Mouse (Mus musculus) liver, embryonic 12.5 days (tissue): ENCODE measurements around the gene Elfn1. TPM values are rescaled to one million over a fixed set of nuclear protein-coding genes. Genes with fewer than 3 reads are reported as not detected.
A peak's percentile ranks its signal among the peaks of the same experiment; 100 is the strongest.

Source experiments
- ATAC-seq: fragments of 200-750 bp; cut with Nextera tagmentation; 2 replicates; pipeline ENCODE4 v1.8.0; 2017; ENCODE audit warnings: moderate number of reproducible peaks, mild to moderate bottlenecking, moderate library complexity
- H3K27ac ChIP-seq: fragments of 300-500 bp; sonication (generic); 2 replicates; pipeline ENCODE4 v1.5.1; 2016; ENCODE audit warnings: mild to moderate bottlenecking
- H3K27me3 ChIP-seq: fragments of 300-500 bp; sonication (generic); replicated peaks from 2 replicates; pipeline ENCODE4 v1.6.1; 2016; ENCODE audit warnings: mild to moderate bottlenecking, moderate library complexity
- H3K36me3 ChIP-seq: fragments of 300-500 bp; sonication (generic); 2 replicates; pipeline ENCODE4 v1.6.1; 2016; ENCODE audit warnings: mild to moderate bottlenecking, moderate library complexity
- H3K4me1 ChIP-seq: fragments of 300-500 bp; sonication (generic); 2 replicates; pipeline ENCODE4 v1.6.1; 2016
- H3K4me2 ChIP-seq: fragments of 300-500 bp; sonication (generic); 2 replicates; pipeline ENCODE4 v1.6.1; 2016; ENCODE audit warnings: mild to moderate bottlenecking, moderate library complexity
- H3K4me3 ChIP-seq: fragments of 300-500 bp; sonication (generic); 2 replicates; pipeline ENCODE4 v1.5.1; 2016; ENCODE audit warnings: mild to moderate bottlenecking, moderate library complexity
- H3K9ac ChIP-seq: fragments of 300-500 bp; sonication (generic); 2 replicates; pipeline ENCODE4 v1.6.1; 2016; ENCODE audit warnings: mild to moderate bottlenecking, moderate library complexity
- H3K9me3 ChIP-seq: fragments of 300-500 bp; sonication (generic); replicated peaks from 2 replicates; pipeline ENCODE4 v1.6.1; 2016; ENCODE audit warnings: mild to moderate bottlenecking, moderate library complexity
- WGBS: fragments of 180-500 bp; shearing (Covaris S2); methylation state at CpG from one replicate; pipeline ENCODE4 v1.1.7; 2016; ENCODE audit not compliant: insufficient replicate concordance; 5-methylcytosine and 5-hydroxymethylcytosine counted together
- polyA plus RNA-seq: library from polyadenylated mRNA; unstranded; fragments of >200 nt; fragmentation: Nextera tagmentation; extraction: Ambion mirVana; gene quantifications from 2 replicates; pipeline ENCODE4 v1.2.1, GENCODE M21; 2016

Elfn1 gene
- polyA plus RNA-seq, 1 experiment from 2014 or later, result 0.14 TPM

DNA sequence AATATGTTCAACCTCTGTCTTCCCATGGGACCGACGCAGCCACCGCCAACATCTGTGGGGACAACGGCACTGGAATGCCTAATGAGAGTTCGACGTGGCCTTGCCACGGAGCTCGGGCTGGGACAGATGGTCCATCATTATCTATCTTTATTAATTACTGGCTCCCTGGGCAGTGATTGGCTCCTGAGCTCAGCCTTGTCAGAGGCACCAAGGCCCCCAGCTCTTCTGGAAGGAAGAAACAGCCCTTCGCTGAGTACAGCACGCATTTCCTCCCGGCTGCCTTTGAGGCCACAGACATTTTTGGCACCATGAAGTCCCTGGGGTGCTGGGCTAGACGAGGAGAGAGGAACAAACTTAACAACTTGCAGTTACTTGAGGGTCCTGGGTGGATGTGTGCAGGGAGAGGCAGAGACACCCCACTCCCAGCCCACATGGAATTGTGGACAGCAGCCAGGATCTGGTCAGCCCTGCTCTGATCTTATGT lies 13.7 kb upstream of the Elfn1 start:
- ATAC-seq, result no peak
- Histone ChIP-seq H3K4me2 (no peak overlapping the region), H3K27ac (no peak overlapping the region), H3K9ac (no peak overlapping the region), H3K36me3 (no peaks in the 10 kb centered on the region), H3K4me1 (no peaks in the 10 kb centered on the region), H3K9me3 (no peaks in the 10 kb centered on the region), H3K4me3 (no peak overlapping the region), H3K27me3 (peaks cover 46% of the 10 kb centered on the region)
- 62% methylated on average over 12 of the region's 12 CpGs for WGBS

- ATAC-seq, result no peak
- Histone ChIP-seq H3K9me3 (no peaks in the 10 kb centered on the region), H3K4me1 (no peaks in the 10 kb centered on the region), H3K4me3 (no peak overlapping the region), H3K27ac (no peak overlapping the region), H3K4me2 (no peak overlapping the region), H3K27me3 (peaks cover 59% of the 10 kb centered on the region), H3K36me3 (no peaks in the 10 kb centered on the region), H3K9ac (no peak overlapping the region)
- 34% methylated on average over 7 of the region's 7 CpGs for WGBS
These were observed 8.7 kb upstream of the Elfn1 start for GRCm38 (mm10) chr5:139899044-139899443.

DNA sequence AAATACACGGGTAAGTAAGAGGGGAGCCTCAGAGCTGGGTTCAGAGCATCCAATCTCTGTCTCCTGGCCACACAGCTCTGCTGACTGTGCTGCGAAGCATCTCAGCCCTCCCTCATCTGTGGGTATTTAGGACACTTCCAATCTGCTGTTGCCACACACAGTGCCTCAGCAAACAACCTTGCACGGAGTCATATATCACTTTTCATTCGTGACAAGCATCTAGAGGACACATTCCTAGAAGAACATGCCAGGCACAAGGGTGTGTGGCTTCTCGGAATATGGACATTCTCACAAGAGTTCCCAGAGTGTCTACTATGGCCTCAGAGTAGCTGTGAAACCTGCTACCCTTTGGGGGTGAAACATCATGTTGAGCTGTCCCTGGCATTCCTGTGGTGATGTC lies 2.6 kb upstream of the Elfn1 start:
- ATAC-seq, result no peak
- no peak overlapping the region for H3K4me2 ChIP-seq
- H3K9ac ChIP-seq, result no peak overlapping the region
- H3K27ac ChIP-seq, result no peak overlapping the region
- H3K36me3 ChIP-seq, result no peaks in the 10 kb centered on the region
- no peak overlapping the region for H3K4me3 ChIP-seq
- 50% methylated on average over 5 of the region's 5 CpGs for WGBS
- H3K4me1 ChIP-seq, result 0 out of 2 replicates have a peak, but pooled peaks cover 15% of the 10 kb centered on the region
- peaks cover 86% of the 10 kb centered on the region for H3K27me3 ChIP-seq
- H3K9me3 ChIP-seq, result no peaks in the 10 kb centered on the region

DNA sequence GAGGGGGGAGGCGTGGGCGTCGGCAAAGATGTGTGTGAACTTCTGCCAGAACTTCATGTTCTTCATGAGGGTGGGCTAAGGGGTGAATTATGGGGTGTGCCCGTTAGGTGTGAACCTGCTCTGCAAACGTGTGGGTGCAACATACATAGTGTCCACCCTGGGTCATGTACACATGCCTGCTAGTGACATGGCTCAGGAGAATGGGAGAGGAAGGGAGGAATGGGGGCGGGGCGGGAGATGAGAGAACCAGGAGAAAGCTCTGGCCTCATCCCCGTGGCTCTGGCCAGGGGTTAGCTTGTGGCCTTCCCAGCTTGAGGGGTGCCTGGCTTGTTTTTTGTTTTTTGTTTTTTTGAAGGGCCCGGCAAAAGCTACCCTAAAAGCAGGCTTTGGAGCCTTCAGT lies 1.2 kb upstream of the Elfn1 start:
- H3K27me3 ChIP-seq, result peaks cover 87% of the 10 kb centered on the region
- 30% methylated on average over 9 of the region's 9 CpGs for WGBS
- no peak overlapping the region for H3K4me2 ChIP-seq
- no peaks in the 10 kb centered on the region for H3K9me3 ChIP-seq
- no peak for ATAC-seq
- H3K4me1 ChIP-seq, result 0 out of 2 replicates have a peak, but pooled peaks cover 16% of the 10 kb centered on the region
- H3K27ac ChIP-seq, result no peak overlapping the region
- no peak overlapping the region for H3K9ac ChIP-seq
- H3K36me3 ChIP-seq, result no peaks in the 10 kb centered on the region
- H3K4me3 ChIP-seq, result no peak overlapping the region

GRCm38 (mm10) chr5:139907241-139907640 lies 502 bp upstream of the Elfn1 start:
- Histone ChIP-seq H3K9me3 (no peaks in the 10 kb centered on the region), H3K4me1 (0 out of 2 replicates have a peak, but pooled peaks cover 16% of the 10 kb centered on the region), H3K27ac (no peak overlapping the region), H3K9ac (no peak overlapping the region), H3K4me3 (peak overlapping the region; percentile 51; the same call in 1 of the 2 replicates), H3K36me3 (no peaks in the 10 kb centered on the region), H3K4me2 (peak overlapping the region; percentile 72), H3K27me3 (peaks cover 91% of the 10 kb centered on the region)
- 3% methylated on average over 19 of the region's 19 CpGs for WGBS
- no peak for ATAC-seq

DNA sequence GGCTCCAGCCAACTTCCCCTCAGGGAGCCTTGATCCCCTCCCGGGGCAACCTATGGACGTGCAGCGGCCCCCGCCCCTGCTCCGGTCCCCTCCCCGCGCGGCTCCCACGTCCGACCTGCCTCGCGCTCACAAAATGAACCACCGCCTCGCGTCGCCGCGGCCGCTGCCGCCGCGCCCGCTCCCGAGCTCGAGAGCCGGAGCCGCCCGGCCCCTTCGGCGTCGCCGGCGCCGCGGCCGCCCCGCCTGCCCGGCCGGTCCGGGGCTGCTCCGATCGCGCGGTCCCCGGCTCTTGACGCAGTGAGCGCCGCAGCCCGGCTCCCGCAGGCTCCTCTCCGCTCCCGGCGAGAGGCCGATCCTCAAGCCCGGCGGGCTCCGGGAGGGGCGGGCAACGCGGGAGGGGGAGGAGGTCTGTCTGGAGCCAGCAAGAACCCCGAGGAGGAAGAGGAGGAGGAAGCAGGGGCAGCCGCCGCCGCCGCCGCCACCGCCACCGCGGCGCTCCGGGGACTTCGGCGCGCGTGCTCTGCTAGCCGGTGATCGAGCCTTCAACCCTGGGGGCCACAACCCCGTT lies 584 bp downstream of the Elfn1 start:
- ATAC-seq, result no peak
- H3K4me2 ChIP-seq, result peak overlapping the region; percentile 72
- H3K4me3 ChIP-seq, result peak overlapping the region; percentile 51
- H3K36me3 ChIP-seq, result no peaks in the 10 kb centered on the region
- under 1% methylated on average over 69 of the region's 78 CpGs for WGBS
- peaks cover 94% of the 10 kb centered on the region for H3K27me3 ChIP-seq
- no peaks in the 10 kb centered on the region for H3K9me3 ChIP-seq
- peak overlapping the region; percentile 17; the same call in 1 of the 2 replicates for H3K9ac ChIP-seq
- H3K27ac ChIP-seq, result no peak overlapping the region
- 0 out of 2 replicates have a peak, but pooled peaks cover 16% of the 10 kb centered on the region for H3K4me1 ChIP-seq

DNA sequence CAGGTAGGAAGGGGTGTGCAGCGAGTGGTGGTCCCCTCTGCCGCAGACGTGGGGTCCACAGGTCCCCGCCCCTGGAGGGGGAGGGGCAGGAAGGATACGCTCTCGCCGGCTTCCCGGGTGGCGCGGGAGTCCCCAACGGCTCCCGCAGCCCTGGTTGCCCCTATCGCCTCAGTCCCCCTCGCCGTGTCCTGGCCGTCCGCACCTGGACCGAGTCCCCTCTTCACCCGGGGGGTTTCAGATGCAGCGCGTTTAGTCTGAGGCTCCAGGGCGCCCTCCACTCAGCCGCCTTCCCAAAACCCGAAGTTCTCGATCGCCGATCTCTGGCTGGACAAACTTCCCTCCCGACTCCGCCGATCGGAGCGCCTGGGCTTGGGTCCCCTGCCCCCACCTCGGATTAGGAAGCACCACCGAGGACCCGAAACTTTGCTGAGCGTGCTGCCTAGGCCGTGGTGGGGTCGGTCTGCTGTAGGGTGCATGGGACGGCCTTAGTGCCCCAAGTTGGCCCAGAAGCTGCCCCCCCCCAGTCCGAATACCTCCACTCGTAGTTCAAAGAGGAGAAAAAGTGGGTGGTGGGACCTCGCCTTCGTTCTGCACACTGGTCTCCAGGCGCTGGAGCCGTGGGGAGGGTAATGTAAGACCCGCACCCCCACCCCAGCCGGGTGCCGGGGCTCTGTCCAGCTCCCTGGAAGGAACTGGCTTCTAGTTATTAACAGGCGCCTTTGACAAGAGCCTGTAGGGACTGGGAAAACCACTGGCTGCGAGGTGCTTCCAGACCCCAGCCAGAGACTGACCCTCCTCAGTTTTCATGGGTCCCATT lies 1.3 kb downstream of the Elfn1 start:
- Histone ChIP-seq H3K4me1 (0 out of 2 replicates have a peak, but pooled peaks cover 16% of the 10 kb centered on the region), H3K9ac (peak overlapping the region; percentile 17; the same call in 1 of the 2 replicates), H3K27ac (no peak overlapping the region), H3K36me3 (no peaks in the 10 kb centered on the region), H3K9me3 (no peaks in the 10 kb centered on the region), H3K4me2 (peak overlapping the region; percentile 72), H3K27me3 (peaks cover 100% of the 10 kb centered on the region), H3K4me3 (peak overlapping the region; percentile 51)
- WGBS, result 1% methylated on average over 46 of the region's 50 CpGs
- ATAC-seq, result no peak

GRCm38 (mm10) chr5:139909710-139910550 lies 2.2 kb downstream of the Elfn1 start:
- Histone ChIP-seq H3K9ac (no peak overlapping the region), H3K4me1 (0 out of 2 replicates have a peak, but pooled peaks cover 16% of the 10 kb centered on the region), H3K4me2 (peak overlapping the region; percentile 72), H3K27ac (no peak overlapping the region), H3K4me3 (no peak overlapping the region), H3K36me3 (no peaks in the 10 kb centered on the region), H3K9me3 (no peaks in the 10 kb centered on the region), H3K27me3 (peaks cover 100% of the 10 kb centered on the region)
- WGBS, result 3% methylated on average over 29 of the region's 29 CpGs
- no peak for ATAC-seq

GRCm38 (mm10) chr5:139910755-139911300 lies 3.1 kb downstream of the Elfn1 start:
- Histone ChIP-seq H3K27me3 (peaks cover 100% of the 10 kb centered on the region), H3K9me3 (no peaks in the 10 kb centered on the region), H3K9ac (no peak overlapping the region), H3K4me3 (no peak overlapping the region), H3K4me1 (0 out of 2 replicates have a peak, but pooled peaks cover 16% of the 10 kb centered on the region), H3K27ac (no peak overlapping the region), H3K4me2 (no peak overlapping the region), H3K36me3 (no peaks in the 10 kb centered on the region)
- 2% methylated on average over 3 of the region's 3 CpGs for WGBS
- ATAC-seq, result no peak

- H3K4me1 ChIP-seq, result 0 out of 2 replicates have a peak, but pooled peaks cover 16% of the 10 kb centered on the region
- H3K4me2 ChIP-seq, result no peak overlapping the region
- ATAC-seq, result no peak
- 5% methylated on average over 19 of the region's 19 CpGs for WGBS
- H3K4me3 ChIP-seq, result no peak overlapping the region
- H3K36me3 ChIP-seq, result no peaks in the 10 kb centered on the region
- no peaks in the 10 kb centered on the region for H3K9me3 ChIP-seq
- peaks cover 100% of the 10 kb centered on the region for H3K27me3 ChIP-seq
- H3K9ac ChIP-seq, result no peak overlapping the region
- H3K27ac ChIP-seq, result no peak overlapping the region
These were observed 3.8 kb downstream of the Elfn1 start for GRCm38 (mm10) chr5:139911506-139911905.

DNA sequence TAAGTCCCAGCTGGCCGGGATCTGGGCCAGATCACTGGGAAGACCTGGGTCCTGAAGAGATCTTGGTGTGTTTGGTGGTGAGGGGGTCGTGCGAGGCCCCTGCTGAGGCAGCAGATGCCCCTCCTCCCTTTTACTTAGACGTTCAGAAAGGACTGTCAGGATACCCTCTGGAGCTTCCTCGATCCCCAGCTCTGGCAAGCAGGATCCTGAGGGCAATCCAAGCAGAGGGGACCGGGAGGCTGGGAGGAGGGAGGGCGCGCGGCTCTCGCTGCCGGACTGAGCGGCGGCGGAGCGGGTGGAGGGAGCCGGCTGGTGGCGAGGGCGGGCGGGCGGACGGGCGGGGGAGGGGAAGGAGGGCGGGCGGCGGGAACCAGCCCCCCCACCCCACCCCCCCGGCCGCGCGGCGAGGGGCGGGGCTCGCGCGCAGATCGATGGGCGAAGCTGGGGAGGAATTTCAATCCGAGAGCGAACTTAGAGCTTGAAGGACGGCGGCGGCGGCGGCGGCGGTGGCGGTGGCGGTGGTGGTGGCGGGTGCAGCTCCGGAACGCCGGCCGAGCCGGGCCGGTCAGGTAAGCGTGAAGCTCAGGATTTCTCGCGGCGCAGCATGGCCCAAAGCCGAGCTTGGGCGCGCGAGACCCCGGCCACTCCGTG lies 4.5 kb downstream of the Elfn1 start:
- WGBS, result 1% methylated on average over 36 of the region's 64 CpGs
- no peak for ATAC-seq

More for the DNA sequence above, 4.5 kb downstream of the Elfn1 start:
- Histone ChIP-seq H3K9me3 (no peaks in the 10 kb centered on the region), H3K4me1 (0 out of 2 replicates have a peak, but pooled peaks cover 16% of the 10 kb centered on the region), H3K4me3 (peak overlapping the region; percentile 42), H3K4me2 (peak overlapping the region; percentile 65), H3K27ac (no peak overlapping the region), H3K36me3 (no peaks in the 10 kb centered on the region), H3K27me3 (peaks cover 100% of the 10 kb centered on the region), H3K9ac (no peak overlapping the region)
